Mouse (Mus musculus): Measurements from ENCODE around the gene Spib. TPM values are rescaled to one million over a fixed set of nuclear protein-coding genes. Genes with fewer than 3 reads are reported as not detected.

The Spib gene
- polyA plus RNA-seq, 1 experiment from 2014 or later, result 0.04 TPM

DNA sequence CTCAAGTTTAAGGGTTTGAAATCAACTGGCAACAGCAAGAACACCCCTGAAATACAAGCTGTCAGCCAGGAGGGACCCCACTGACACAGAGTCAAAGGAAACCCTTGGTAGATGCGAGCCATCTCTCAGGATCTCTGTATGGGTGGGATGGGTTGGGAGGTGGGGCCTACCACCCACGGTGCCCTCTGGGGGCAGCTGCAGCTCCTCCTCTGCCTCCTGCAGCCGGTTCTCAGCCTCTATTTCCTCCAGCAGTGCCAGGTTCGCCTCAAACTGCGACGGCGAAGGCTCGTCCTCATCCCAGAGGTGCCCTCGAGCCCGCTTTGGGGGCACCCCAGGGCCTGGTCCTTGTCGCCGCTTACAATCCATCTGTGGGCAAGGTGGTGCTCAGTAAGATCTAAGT lies 11.2 kb upstream of the Spib start:
- Histone ChIP-seq H3K9ac (ENCODE audit: low read depth, low read length) (no peak overlapping the region), H3K4me2 (ENCODE audit: low read length) (no peak overlapping the region), H3K9me3 (replicated peaks; ENCODE audit: low read length) (no peaks in the 10 kb centered on the region), H3K36me3 (ENCODE audit: insufficient read depth, low read length) (peaks cover 25% of the 10 kb centered on the region; the same call in 1 of the 2 replicates), H3K4me3 (replicated peaks; ENCODE audit: low read depth, low read length) (no peak overlapping the region), H3K27me3 (ENCODE audit: insufficient read depth, low read length) (no peaks in the 10 kb centered on the region), H3K27ac (no peak overlapping the region), H3K4me1 (replicated peaks; ENCODE audit: insufficient read depth, low read length) (no peaks in the 10 kb centered on the region; the same call in 1 of the 2 replicates)
- WGBS, result 82% methylated on average over 12 of the region's 12 CpGs
- no peak for DNase-seq (ENCODE audit: low spot score)
- no peak for TF ChIP-seq CTCF (IDR thresholded peaks at IDR 0.05; ENCODE audit: low read depth)
- no peak for ATAC-seq (replicated peaks; ENCODE audit: low FRiP score, low read depth)

- no peak for TF ChIP-seq CTCF (IDR thresholded peaks at IDR 0.05; ENCODE audit: low read depth)
- 93% methylated on average over 11 of the region's 11 CpGs for WGBS
- Histone ChIP-seq H3K9me3 (replicated peaks; ENCODE audit: low read length) (no peaks in the 10 kb centered on the region), H3K4me1 (replicated peaks; ENCODE audit: insufficient read depth, low read length) (no peaks in the 10 kb centered on the region), H3K4me3 (replicated peaks; ENCODE audit: low read depth, low read length) (no peak overlapping the region), H3K27me3 (ENCODE audit: insufficient read depth, low read length) (no peaks in the 10 kb centered on the region), H3K36me3 (ENCODE audit: insufficient read depth, low read length) (peaks cover 30% of the 10 kb centered on the region), H3K4me2 (ENCODE audit: low read length) (no peak overlapping the region), H3K27ac (no peak overlapping the region), H3K9ac (ENCODE audit: low read depth, low read length) (no peak overlapping the region)
- ATAC-seq (replicated peaks; ENCODE audit: low FRiP score, low read depth) (no peak), DNase-seq (ENCODE audit: low spot score) (no peak)
These were observed 10.7 kb upstream of the Spib start for GRCm38 (mm10) chr7:44542555-44542954.

- H3K4me1 ChIP-seq (replicated peaks; ENCODE audit: insufficient read depth, low read length), result no peaks in the 10 kb centered on the region
- H3K4me3 ChIP-seq (replicated peaks; ENCODE audit: low read depth, low read length), result no peak overlapping the region
- H3K9ac ChIP-seq (ENCODE audit: low read depth, low read length), result no peak overlapping the region
- WGBS, result 91% methylated on average over 41 of the region's 41 CpGs
- no peak overlapping the region for H3K27ac ChIP-seq
- no peak overlapping the region for H3K4me2 ChIP-seq (ENCODE audit: low read length)
- H3K36me3 ChIP-seq (ENCODE audit: insufficient read depth, low read length), result peaks cover 37% of the 10 kb centered on the region
- TF ChIP-seq CTCF (IDR thresholded peaks at IDR 0.05; ENCODE audit: low read depth), result no peak
- DNase-seq (ENCODE audit: low spot score), result no peak
- ATAC-seq (replicated peaks; ENCODE audit: low FRiP score, low read depth), result no peak
- H3K9me3 ChIP-seq (replicated peaks; ENCODE audit: low read length), result no peaks in the 10 kb centered on the region
- H3K27me3 ChIP-seq (ENCODE audit: insufficient read depth, low read length), result no peaks in the 10 kb centered on the region
These were observed 7.1 kb upstream of the Spib start for GRCm38 (mm10) chr7:44538756-44539624.

- DNase-seq (ENCODE audit: low spot score) (no peak), ATAC-seq (replicated peaks; ENCODE audit: low FRiP score, low read depth) (no peak)
- WGBS, result 90% methylated on average over 13 of the region's 13 CpGs
- Histone ChIP-seq H3K9me3 (replicated peaks; ENCODE audit: low read length) (no peaks in the 10 kb centered on the region), H3K9ac (ENCODE audit: low read depth, low read length) (no peak overlapping the region), H3K4me3 (replicated peaks; ENCODE audit: low read depth, low read length) (no peak overlapping the region), H3K4me2 (ENCODE audit: low read length) (no peak overlapping the region), H3K27ac (no peak overlapping the region), H3K36me3 (ENCODE audit: insufficient read depth, low read length) (peaks cover 35% of the 10 kb centered on the region), H3K4me1 (replicated peaks; ENCODE audit: insufficient read depth, low read length) (no peaks in the 10 kb centered on the region), H3K27me3 (ENCODE audit: insufficient read depth, low read length) (no peaks in the 10 kb centered on the region)
- TF ChIP-seq CTCF (IDR thresholded peaks at IDR 0.05; ENCODE audit: low read depth), result no peak
These were observed 5.6 kb upstream of the Spib start for GRCm38 (mm10) chr7:44537496-44537895.

DNA sequence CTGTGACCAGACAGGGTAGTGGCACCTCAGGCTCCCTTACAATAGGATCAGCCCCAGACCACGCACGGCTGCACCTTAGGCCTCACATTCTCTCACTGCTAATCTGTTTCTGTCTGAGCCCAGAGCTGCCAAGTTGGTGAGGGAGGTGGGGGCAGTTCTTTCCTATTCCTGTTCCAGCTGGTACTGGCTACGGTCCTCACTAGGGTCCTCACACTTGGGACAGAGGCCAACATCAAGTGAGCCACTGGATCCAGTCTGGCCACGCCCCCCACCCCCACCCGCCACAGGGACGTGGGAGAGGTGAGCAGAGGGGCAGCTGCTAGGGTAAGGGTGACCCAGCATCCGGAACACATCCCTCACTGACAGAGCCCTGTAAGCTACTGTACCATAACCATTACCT lies 5.1 kb upstream of the Spib start:
- 52% methylated on average over 7 of the region's 7 CpGs for WGBS

GRCm38 (mm10) chr7:44536590-44536968 lies 4.7 kb upstream of the Spib start:
- WGBS, result 83% methylated on average over 6 of the region's 6 CpGs
- no peaks in the 10 kb centered on the region for H3K4me1 ChIP-seq (replicated peaks; ENCODE audit: insufficient read depth, low read length)
- ATAC-seq (replicated peaks; ENCODE audit: low FRiP score, low read depth) (no peak), DNase-seq (ENCODE audit: low spot score) (no peak)
- TF ChIP-seq CTCF (IDR thresholded peaks at IDR 0.05; ENCODE audit: low read depth), result no peak
- no peak overlapping the region for H3K4me2 ChIP-seq (ENCODE audit: low read length)
- peaks cover 27% of the 10 kb centered on the region for H3K36me3 ChIP-seq (ENCODE audit: insufficient read depth, low read length)
- no peak overlapping the region for H3K4me3 ChIP-seq (replicated peaks; ENCODE audit: low read depth, low read length)
- H3K9ac ChIP-seq (ENCODE audit: low read depth, low read length), result no peak overlapping the region
- no peaks in the 10 kb centered on the region for H3K27me3 ChIP-seq (ENCODE audit: insufficient read depth, low read length)
- no peaks in the 10 kb centered on the region for H3K9me3 ChIP-seq (replicated peaks; ENCODE audit: low read length)
- H3K27ac ChIP-seq, result no peak overlapping the region

More for the DNA sequence above, 5.1 kb upstream of the Spib start:
- H3K9ac ChIP-seq (ENCODE audit: low read depth, low read length), result no peak overlapping the region
- no peak overlapping the region for H3K4me3 ChIP-seq (replicated peaks; ENCODE audit: low read depth, low read length)
- no peaks in the 10 kb centered on the region for H3K27me3 ChIP-seq (ENCODE audit: insufficient read depth, low read length)
- H3K27ac ChIP-seq, result no peak overlapping the region
- no peak for TF ChIP-seq CTCF (IDR thresholded peaks at IDR 0.05; ENCODE audit: low read depth)
- no peaks in the 10 kb centered on the region for H3K4me1 ChIP-seq (replicated peaks; ENCODE audit: insufficient read depth, low read length)
- ATAC-seq (replicated peaks; ENCODE audit: low FRiP score, low read depth), result no peak
- H3K36me3 ChIP-seq (ENCODE audit: insufficient read depth, low read length), result peaks cover 31% of the 10 kb centered on the region
- DNase-seq (ENCODE audit: low spot score), result no peak
- no peak overlapping the region for H3K4me2 ChIP-seq (ENCODE audit: low read length)
- no peaks in the 10 kb centered on the region for H3K9me3 ChIP-seq (replicated peaks; ENCODE audit: low read length)

All from kidney, postnatal 0 days (tissue).